Mouse (Mus musculus): ENCODE results near the gene Phlpp2.

GRCm38 (mm10) chr8:109982386-109983105 lies 114.2 kb downstream of the Phlpp2 start:
- TF ChIP-seq CTCF (IDR thresholded peaks at IDR 0.05; ENCODE audit: extremely low read depth, insufficient read depth, insufficient read length, insufficient replicate concordance), result no peak
- TF ChIP-seq POLR2A (IDR thresholded peaks at IDR 0.05; ENCODE audit: low read depth, low read length), result no peak
